9 mouse cellular contexts compared by ENCODE assay signal in the genomic region with DNA sequence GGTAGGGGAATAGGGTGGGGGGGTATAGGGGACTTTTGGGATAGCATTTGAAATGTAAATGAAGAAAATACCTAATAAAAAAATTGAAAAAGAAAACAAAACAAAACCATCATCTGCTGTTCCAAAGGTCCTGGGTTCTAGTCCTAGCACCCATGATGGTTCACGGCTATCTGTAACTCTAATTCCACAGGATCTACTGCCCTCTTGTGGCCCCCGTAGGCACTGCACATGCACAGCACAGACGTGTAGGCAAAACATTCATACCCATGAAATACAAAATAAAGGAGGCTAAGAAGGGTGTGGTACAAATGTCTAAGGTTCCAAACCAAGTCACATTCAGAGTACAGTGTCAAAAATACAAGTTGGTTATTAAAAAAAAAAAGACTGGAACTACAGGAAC. TPM values are rescaled to one million over a fixed set of nuclear protein-coding genes. Genes with fewer than 3 reads are reported as not detected.
DNase-seq lines count a peak whose midpoint lies in the region; ATAC-seq lines count a peak whose summit lies in the region.
"Had no signal": no experiment of that assay in that cellular context is flagged by ENCODE, and none has a peak within 500 bp of the region (broad histone marks: within the 10 kb centered on the region; RNA-seq: fewer than 3 reads in every experiment).

No protein-coding gene starts in this region.

- no peak overlapping the region for H3K4me2 ChIP-seq in forebrain, embryonic 11.5 days (ENCODE audit: low read depth, low read length, severe bottlenecking)
- H3K4me2 ChIP-seq: hindbrain, embryonic 15.5 days had no signal

- no peaks in the 10 kb centered on the region for H3K36me3 ChIP-seq in forebrain, embryonic 11.5 days (ENCODE audit: control insufficient read depth, insufficient read depth, low read length)
- no peaks in the 10 kb centered on the region for H3K36me3 ChIP-seq in forebrain, embryonic 10.5 days (replicated peaks)
- H3K36me3 ChIP-seq: hindbrain, embryonic 15.5 days had no signal

- H3K4me1 ChIP-seq in forebrain, embryonic 11.5 days (replicated peaks; ENCODE audit: control insufficient read depth, insufficient read depth, low read length), result no peaks in the 10 kb centered on the region
- no peaks in the 10 kb centered on the region for H3K4me1 ChIP-seq in forebrain, embryonic 10.5 days
- H3K4me1 ChIP-seq: hindbrain, embryonic 15.5 days had no signal

- ATAC-seq in forebrain, embryonic 11.5 days (replicated peaks; ENCODE audit: low FRiP score), result no peak

- H3K9ac ChIP-seq in forebrain, embryonic 11.5 days (ENCODE audit: low read length), result no peak overlapping the region
- H3K9ac ChIP-seq: hindbrain, embryonic 15.5 days had no signal

- H3K9me3 ChIP-seq in forebrain, embryonic 11.5 days (ENCODE audit: control insufficient read depth, low read length), result no peaks in the 10 kb centered on the region
- H3K9me3 ChIP-seq in forebrain, embryonic 10.5 days, result no peaks in the 10 kb centered on the region
- H3K9me3 ChIP-seq: hindbrain, embryonic 15.5 days had no signal

- no peak overlapping the region for H3K27ac ChIP-seq in forebrain, embryonic 11.5 days (ENCODE audit: low read depth, low read length)
- H3K27ac ChIP-seq in forebrain, embryonic 10.5 days, result no peak overlapping the region
- H3K27ac ChIP-seq: hindbrain, embryonic 15.5 days had no signal

- H3K27me3 ChIP-seq in forebrain, embryonic 11.5 days (ENCODE audit: control insufficient read depth, insufficient read depth, low read length), result no peaks in the 10 kb centered on the region
- no peaks in the 10 kb centered on the region for H3K27me3 ChIP-seq in forebrain, embryonic 10.5 days (ENCODE audit: poor library complexity, severe bottlenecking)
- H3K27me3 ChIP-seq: hindbrain, embryonic 15.5 days had no signal

- no peak overlapping the region for H3K4me3 ChIP-seq in forebrain, embryonic 11.5 days (ENCODE audit: low read depth, low read length)
- no peak overlapping the region for H3K4me3 ChIP-seq in forebrain, embryonic 10.5 days
- H3K4me3 ChIP-seq: hindbrain, embryonic 15.5 days had no signal

- WGBS in forebrain, embryonic 11.5 days, result 44% methylated on average over 3 of the region's 3 CpGs
- 40% methylated on average over 3 of the region's 3 CpGs for WGBS in forebrain, embryonic 10.5 days

- peak; percentile 62 for DNase-seq in forebrain, embryonic 11.5 days (ENCODE audit: low spot score)
- no peak for DNase-seq in forebrain, embryonic 10.5 days (ENCODE audit: extremely low spot score, low spot score)
- peak; percentile 44 for DNase-seq in lung, postnatal 36 days
- DNase-seq in lung, postnatal 25 days (ENCODE audit: low spot score), result no peak
- DNase-seq in cerebellum, adult 9-10 months, result peak; percentile 80
- DNase-seq in spleen, postnatal 10 days (ENCODE audit: low spot score in 2 of 2), result peak; percentile 28 to 70
- DNase-seq in retina, postnatal 1 day, result no peak
- no peak for DNase-seq in MN1 (ENCODE audit: low spot score)

RNA-seq across cellular contexts. Expression of a gene that starts 4.1 kb away (rescaled TPM):
- 0.25 and 0.32 TPM in 2 replicates for polyA plus RNA-seq in forebrain, embryonic 11.5 days (2014; fragmentation: Nextera tagmentation; extraction: Ambion mirVana)
- polyA plus RNA-seq in forebrain, embryonic 10.5 days (2016; fragmentation: Nextera tagmentation; extraction: Ambion mirVana), result 0.15 TPM in 1 of 2 replicates, not detected in the other

RNA-seq across cellular contexts. Expression of a gene that starts 26.8 kb away (rescaled TPM):
- polyA plus RNA-seq in forebrain, embryonic 11.5 days (2014; fragmentation: Nextera tagmentation; extraction: Ambion mirVana), result 0.15 and 0.17 TPM in 2 replicates
- polyA plus RNA-seq in forebrain, embryonic 10.5 days (2016; fragmentation: Nextera tagmentation; extraction: Ambion mirVana), result 0.07 TPM in 1 of 2 replicates, not detected in the other

Comparison
In these comparisons a context has a peak if more than half of its experiments do, and no peak if none do; other contexts are left out.
1. DNase-seq: peak in forebrain, embryonic 11.5 days (single experiment), lung, postnatal 36 days (single experiment), cerebellum, adult 9-10 months (single experiment) and spleen, postnatal 10 days (2 of 2); none in forebrain, embryonic 10.5 days (single experiment), lung, postnatal 25 days (single experiment), retina, postnatal 1 day (single experiment) and MN1 (single experiment).